Mouse (Mus musculus) heart, postnatal 36 days (tissue): ENCODE measurements around the gene Dcdc2b. TPM values are rescaled to one million over a fixed set of nuclear protein-coding genes. Genes with fewer than 3 reads are reported as not detected.

ENCODE experiments used
- DNase-seq, 2 experiments: peaks; one replicate each; pipeline ENCODE4 v3.0.0; 2021 to 2022
- intact Hi-C: fragments of 180-260 bp; cut with DNase I; formaldehyde crosslinking; loops from one replicate; pipeline ENCODE4 v1.15.1; 2025
- total RNA-seq, 2 experiments: library from RNA; stranded (reverse); gene quantifications; 2 replicates each; pipeline ENCODE4 v1.2.3; 2021

Gene Dcdc2b
- total RNA-seq, 2 experiments from 2014 or later, result 0.44 to 0.95 TPM

GRCm38 (mm10) chr4:129584370-129584769 is 29.7 kb downstream of the Dcdc2b start:
- DNase-seq, result no peak
- intact Hi-C loops, result no loop called here

GRCm38 (mm10) chr4:129582251-129582650 is 31.8 kb downstream of the Dcdc2b start:
- intact Hi-C loops, result no loop called here
- no peak for DNase-seq

- intact Hi-C loops, result no loop called here
These were observed 33.7 kb downstream of the Dcdc2b start for GRCm38 (mm10) chr4:129580347-129580746.

GRCm38 (mm10) chr4:129578466-129578865 is 35.6 kb downstream of the Dcdc2b start, which contains the start of gene Fam167b:
Gene Fam167b, minus strand, starts transcription at chr4:129578549.
- intact Hi-C loops, result no loop called here

More at GRCm38 (mm10) chr4:129580347-129580746, 33.7 kb downstream of the Dcdc2b start:
- no peak for DNase-seq

GRCm38 (mm10) chr4:129577688-129578087 is 36.4 kb downstream of the Dcdc2b start:
- intact Hi-C loops, result no loop called here
- DNase-seq, result no peak

More at GRCm38 (mm10) chr4:129578466-129578865, 35.6 kb downstream of the Dcdc2b start, which contains the start of gene Fam167b:
- DNase-seq, result peak in 1 of 2 experiments; percentile 24

- peak; percentile 69 to 73 for DNase-seq
- intact Hi-C loops, result no loop called here
These were observed 37.1 kb downstream of the Dcdc2b start for GRCm38 (mm10) chr4:129576863-129577491.

- intact Hi-C loops, result no loop called here
- no peak for DNase-seq
These were observed 38.7 kb downstream of the Dcdc2b start for GRCm38 (mm10) chr4:129575171-129575844.

GRCm38 (mm10) chr4:129573430-129573829 is 40.6 kb downstream of the Dcdc2b start, which contains the start of gene Lck:
Gene Lck, minus strand, starts transcription at chr4:129573641.
- DNase-seq, result no peak
- intact Hi-C loops, result no loop called here

- intact Hi-C loops, result no loop called here
- DNase-seq, result no peak
These were observed 41.0 kb downstream of the Dcdc2b start for GRCm38 (mm10) chr4:129573093-129573370.

GRCm38 (mm10) chr4:129572236-129573092 is 41.6 kb downstream of the Dcdc2b start:
- intact Hi-C loops, result no loop called here
- no peak for DNase-seq

- DNase-seq, result no peak
- intact Hi-C loops, result no loop called here
These were observed 42.4 kb downstream of the Dcdc2b start for GRCm38 (mm10) chr4:129571551-129572084.

GRCm38 (mm10) chr4:129570028-129570427 is 44.0 kb downstream of the Dcdc2b start:
- no peak for DNase-seq
- intact Hi-C loops, result no loop called here

- DNase-seq, result no peak
- intact Hi-C loops, result no loop called here
These were observed 45.7 kb downstream of the Dcdc2b start for GRCm38 (mm10) chr4:129568366-129568765.

GRCm38 (mm10) chr4:129565139-129565538 is 48.9 kb downstream of the Dcdc2b start:
- intact Hi-C loops, result no loop called here
- no peak for DNase-seq

- intact Hi-C loops, result no loop called here
- no peak for DNase-seq
These were observed 50.3 kb downstream of the Dcdc2b start for GRCm38 (mm10) chr4:129563718-129564117.

- intact Hi-C loops, result no loop called here
- DNase-seq, result no peak
These were observed 52.9 kb downstream of the Dcdc2b start for GRCm38 (mm10) chr4:129561184-129561583.

Other genes starting within 250 kb of the Dcdc2b start
- gene Zbtb8a, start 236.1 kb downstream of the Dcdc2b start, total RNA-seq, result 1 to 10 TPM; 3.3 to 4.1 TPM
- gene Zbtb8b, start 173.4 kb downstream of the Dcdc2b start, total RNA-seq, result not detected
- 10 to 100 TPM; 50.3 to 53.8 TPM for gene Bsdc1, start 152.7 kb downstream of the Dcdc2b start, total RNA-seq
- not detected for gene Tssk3, start 123.2 kb downstream of the Dcdc2b start, total RNA-seq
- gene Fam229a, start 123.1 kb downstream of the Dcdc2b start, total RNA-seq, result not detected
- gene Marcksl1, start 100.7 kb downstream of the Dcdc2b start, total RNA-seq, result 1 to 10 TPM; 4.4 to 5.7 TPM
- 10 to 100 TPM; 17.7 to 21.1 TPM for gene Hdac1, start 71.5 kb downstream of the Dcdc2b start, total RNA-seq
- 1 to 10 TPM in 1 of 2 experiments, under 1 TPM in 1; 0.72 to 1.5 TPM for gene Lck, start 40.6 kb downstream of the Dcdc2b start, total RNA-seq
- gene Fam167b, start 35.7 kb downstream of the Dcdc2b start, total RNA-seq, result under 1 TPM; 0.46 to 1.00 TPM
- 100 to 1,000 TPM; 125 to 129 TPM for gene Eif3i, start 13.6 kb downstream of the Dcdc2b start, total RNA-seq
- 10 to 100 TPM; 42.7 to 43.6 TPM for gene Tmem234, start 13.6 kb downstream of the Dcdc2b start, total RNA-seq
- gene Iqcc, start 4.8 kb upstream of the Dcdc2b start, total RNA-seq, result 10 to 100 TPM; 14.4 to 18.7 TPM
- gene Ccdc28b, start 9.7 kb upstream of the Dcdc2b start, total RNA-seq, result 10 to 100 TPM; 21.1 to 26.9 TPM
- 10 to 100 TPM; 23.9 to 32.0 TPM for gene Txlna, start 26.8 kb upstream of the Dcdc2b start, total RNA-seq
- gene Kpna6, start 58.5 kb upstream of the Dcdc2b start, total RNA-seq, result 10 to 100 TPM; 63.3 to 73.1 TPM
- gene Tmem39b, start 82.6 kb upstream of the Dcdc2b start, total RNA-seq, result 1 to 10 TPM; 4.1 to 4.7 TPM
- gene Khdrbs1, start 128.0 kb upstream of the Dcdc2b start, total RNA-seq, result 10 to 100 TPM; 35.4 to 44.2 TPM
- gene Ptp4a2, start 197.0 kb upstream of the Dcdc2b start, total RNA-seq, result 100 to 1,000 TPM; 203 to 210 TPM